ENCODE assay signal across 9 mouse cellular contexts in the genomic region with DNA sequence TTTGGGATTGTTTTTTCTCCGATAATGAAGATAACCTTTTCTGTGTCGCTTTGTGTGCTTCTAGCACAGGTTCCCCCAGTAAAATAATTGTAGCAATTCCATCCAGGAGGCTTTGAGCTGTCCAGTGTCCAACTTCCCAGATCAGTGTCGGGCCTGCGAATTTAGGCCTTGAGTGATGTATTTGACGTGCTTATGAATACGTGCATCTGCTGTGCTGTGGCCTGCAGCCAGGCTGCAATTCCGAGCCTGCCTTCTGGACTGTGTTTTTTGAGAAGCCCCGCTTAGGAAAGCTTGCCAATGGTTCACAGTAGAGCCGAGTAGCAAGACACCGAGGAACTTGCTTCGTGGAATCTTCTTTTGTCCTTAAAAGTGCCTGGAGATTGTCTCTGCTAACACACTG.
DNase-seq lines count a peak whose midpoint lies in the region; ATAC-seq and TF ChIP-seq lines count a peak whose summit lies in the region.
"Had no signal": no experiment of that assay in that cellular context is flagged by ENCODE, and none has a peak within 500 bp of the region (broad histone marks: within the 10 kb centered on the region; RNA-seq: fewer than 3 reads in every experiment).

No protein-coding gene starts in this region.

- DNase-seq in heart, adult 8-10 months (ENCODE audit: low spot score), result no peak
- DNase-seq in right cerebral cortex, postnatal 4 days, result peak; percentile 60
- no peak for DNase-seq in right cerebral cortex, postnatal 14 days
- no peak for DNase-seq in intestine, embryonic 14.5 days (ENCODE audit: low spot score)
- no peak for DNase-seq in stomach, postnatal 0 days (ENCODE audit: low spot score)
- no peak for DNase-seq in spleen, postnatal 4 days (ENCODE audit: low spot score in 2 of 2)
- DNase-seq in adrenal gland, postnatal 4 days (ENCODE audit: low spot score in 2 of 2), result no peak
- DNase-seq: kidney, adult 18-20 months had no signal

- H3K27ac ChIP-seq in heart, embryonic 16.5 days (ENCODE audit: low read length), result peak overlapping the region; percentile 74
- peak overlapping the region; percentile 70 for H3K27ac ChIP-seq in intestine, embryonic 14.5 days (ENCODE audit: low read depth)
- peak overlapping the region; percentile 65 for H3K27ac ChIP-seq in stomach, postnatal 0 days (replicated peaks)

- no peaks in the 10 kb centered on the region for H3K9me3 ChIP-seq in heart, embryonic 16.5 days (replicated peaks; ENCODE audit: control insufficient read depth, low read length)
- H3K9me3 ChIP-seq in intestine, embryonic 14.5 days (ENCODE audit: control insufficient read depth, low read length), result no peaks in the 10 kb centered on the region
- no peaks in the 10 kb centered on the region for H3K9me3 ChIP-seq in stomach, postnatal 0 days (ENCODE audit: control insufficient read depth, low read length)

- ATAC-seq in heart, embryonic 16.5 days (replicated peaks; ENCODE audit: extremely low read depth, insufficient read depth, low FRiP score), result no peak; the same call in 1 of the 2 replicates
- no peak; the same call in 1 of the 2 replicates for ATAC-seq in intestine, embryonic 14.5 days (replicated peaks; ENCODE audit: low FRiP score, low TSS enrichment, low read depth)
- ATAC-seq in stomach, postnatal 0 days (ENCODE audit: low FRiP score, low TSS enrichment), result no peak; the same call in 1 of the 2 replicates

- H3K4me1 ChIP-seq in heart, embryonic 16.5 days (ENCODE audit: control insufficient read depth, insufficient read depth, low read length), result peaks cover 17% of the 10 kb centered on the region
- peaks cover 18% of the 10 kb centered on the region for H3K4me1 ChIP-seq in intestine, embryonic 14.5 days (replicated peaks; ENCODE audit: control insufficient read depth, insufficient read depth, low read length)
- H3K4me1 ChIP-seq in stomach, postnatal 0 days (replicated peaks; ENCODE audit: control insufficient read depth, insufficient read depth), result peaks cover 12% of the 10 kb centered on the region

- TF ChIP-seq EP300 in stomach, postnatal 0 days (optimal IDR thresholded peaks at IDR 0.05), result no peak

- WGBS in heart, embryonic 16.5 days, result 55% methylated on average over 11 of the region's 11 CpGs
- WGBS in intestine, embryonic 14.5 days, result 47% methylated on average over 11 of the region's 11 CpGs
- WGBS in stomach, postnatal 0 days, result 48% methylated on average over 11 of the region's 11 CpGs

- no peaks in the 10 kb centered on the region for H3K36me3 ChIP-seq in heart, embryonic 16.5 days (ENCODE audit: control insufficient read depth, insufficient read depth)
- no peaks in the 10 kb centered on the region for H3K36me3 ChIP-seq in intestine, embryonic 14.5 days (ENCODE audit: control insufficient read depth, insufficient read depth, low read length)
- H3K36me3 ChIP-seq in stomach, postnatal 0 days (ENCODE audit: control insufficient read depth, insufficient read depth, low read length), result no peaks in the 10 kb centered on the region

- H3K27me3 ChIP-seq in heart, embryonic 16.5 days (ENCODE audit: control insufficient read depth, insufficient read depth, low read length), result no peaks in the 10 kb centered on the region
- no peaks in the 10 kb centered on the region for H3K27me3 ChIP-seq in intestine, embryonic 14.5 days (replicated peaks; ENCODE audit: control insufficient read depth, insufficient read depth, low read length)
- no peaks in the 10 kb centered on the region for H3K27me3 ChIP-seq in stomach, postnatal 0 days (ENCODE audit: control insufficient read depth, insufficient read depth, low read length)

- H3K4me2 ChIP-seq in heart, embryonic 16.5 days (ENCODE audit: low read depth, low read length), result no peak overlapping the region
- H3K4me2 ChIP-seq in intestine, embryonic 14.5 days (ENCODE audit: low read length), result no peak overlapping the region
- H3K4me2 ChIP-seq in stomach, postnatal 0 days (replicated peaks; ENCODE audit: low read depth), result no peak overlapping the region

- H3K4me3 ChIP-seq in heart, embryonic 16.5 days (ENCODE audit: low read length), result no peak overlapping the region
- no peak overlapping the region for H3K4me3 ChIP-seq in intestine, embryonic 14.5 days (ENCODE audit: low read depth, low read length)
- no peak overlapping the region for H3K4me3 ChIP-seq in stomach, postnatal 0 days (ENCODE audit: low read depth, low read length)

- TF ChIP-seq CTCF in stomach, postnatal 0 days (IDR thresholded peaks at IDR 0.05; ENCODE audit: low read depth), result no peak

- no peak overlapping the region; the same call in 1 of the 2 replicates for H3K9ac ChIP-seq in heart, embryonic 16.5 days (ENCODE audit: low read length)
- H3K9ac ChIP-seq in intestine, embryonic 14.5 days (ENCODE audit: low read length), result no peak overlapping the region
- no peak overlapping the region for H3K9ac ChIP-seq in stomach, postnatal 0 days (ENCODE audit: low read length)
